Mouse (Mus musculus) myocyte (in vitro differentiated cells): ENCODE data around the gene Ogfrl1.

Experiments
- E2F4 ChIP-seq: IDR thresholded peaks from one replicate; pipeline ENCODE4 v1.6.1; 2011; ENCODE audit warnings: mild to moderate bottlenecking, control low read depth, moderate library complexity; ENCODE audit not compliant: insufficient read depth
- MAX ChIP-seq: IDR thresholded peaks from one replicate; pipeline ENCODE4 v1.6.1; 2011; ENCODE audit warnings: low read depth, mild to moderate bottlenecking, control low read depth
- MYOD1 ChIP-seq, 3 experiments: IDR thresholded peaks; one replicate each; pipeline ENCODE4 v1.6.1; 2011; ENCODE audit warnings: control low read depth in 2 of 3, low read depth in 2 of 3, mild to moderate bottlenecking in 2 of 3, moderate library complexity in 1 of 3; ENCODE audit not compliant: insufficient read length in 2 of 3, control insufficient read depth in 1 of 3
- MYOG ChIP-seq, 3 experiments: IDR thresholded peaks; one replicate each; pipeline ENCODE4 v1.6.1; 2011; ENCODE audit warnings: control low read depth in 2 of 3, low read depth in 2 of 3, mild to moderate bottlenecking in 2 of 3; ENCODE audit not compliant: insufficient read length in 2 of 3, control insufficient read depth in 1 of 3, insufficient read depth in 1 of 3
- POLR2A ChIP-seq: IDR thresholded peaks from one replicate; pipeline ENCODE4 v1.6.1; 2011; ENCODE audit warnings: low read depth, mild to moderate bottlenecking, control low read depth, moderate library complexity; ENCODE audit not compliant: insufficient read length
- POLR2AphosphoS2 ChIP-seq: IDR thresholded peaks from one replicate; pipeline ENCODE4 v1.6.1; 2011; ENCODE audit warnings: low read depth, control low read depth; ENCODE audit not compliant: insufficient read length
- TCF12 ChIP-seq: IDR thresholded peaks from one replicate; pipeline ENCODE4 v1.6.1; 2011; ENCODE audit warnings: mild to moderate bottlenecking, control low read depth; ENCODE audit not compliant: poor library complexity, insufficient read depth, severe bottlenecking
- TCF3 ChIP-seq: IDR thresholded peaks from one replicate; pipeline ENCODE4 v1.6.1; 2011; ENCODE audit warnings: low read depth, control low read depth; ENCODE audit not compliant: insufficient read length
- USF1 ChIP-seq: IDR thresholded peaks from one replicate; pipeline ENCODE4 v1.6.1; 2011; ENCODE audit warnings: low read depth, mild to moderate bottlenecking, control low read depth, moderate library complexity

DNA sequence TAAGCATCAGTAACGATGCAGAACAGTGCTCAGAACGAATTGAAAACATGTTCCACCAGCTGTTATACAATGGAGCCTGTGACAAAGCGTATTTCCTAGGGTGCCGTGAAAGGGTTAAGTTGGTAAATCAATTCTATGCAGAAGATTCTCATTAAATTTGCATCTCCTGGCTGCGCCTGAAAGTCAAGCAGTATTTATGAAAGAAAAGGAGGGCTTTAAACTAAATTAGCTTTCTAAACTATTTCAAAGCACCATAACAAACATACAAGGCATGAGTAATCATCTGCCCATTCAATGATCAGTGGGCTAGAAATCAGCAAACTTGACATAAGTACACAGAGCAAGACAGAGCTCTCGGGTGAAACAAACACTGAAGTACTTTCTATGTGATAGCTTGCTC is 18.3 kb downstream of the Ogfrl1 start:
- no peak for TF ChIP-seq POLR2A
- TF ChIP-seq POLR2AphosphoS2, result no peak
- no peak for TF ChIP-seq MYOD1 (IDR thresholded peaks at IDR 0.05; ENCODE audit: control insufficient read depth in 1 of 3, insufficient read length in 2 of 3, low read depth in 2 of 3)
- TF ChIP-seq MAX, result no peak
- TF ChIP-seq TCF12, result no peak
- TF ChIP-seq E2F4, result no peak
- TF ChIP-seq MYOG (IDR thresholded peaks at IDR 0.05; ENCODE audit: control insufficient read depth in 1 of 3, insufficient read depth in 1 of 3, insufficient read length in 2 of 3, low read depth in 2 of 3), result no peak
- no peak for TF ChIP-seq USF1
- no peak for TF ChIP-seq TCF3
